Comparison of ENCODE assay signal across 21 mouse cellular contexts in the genomic region with DNA sequence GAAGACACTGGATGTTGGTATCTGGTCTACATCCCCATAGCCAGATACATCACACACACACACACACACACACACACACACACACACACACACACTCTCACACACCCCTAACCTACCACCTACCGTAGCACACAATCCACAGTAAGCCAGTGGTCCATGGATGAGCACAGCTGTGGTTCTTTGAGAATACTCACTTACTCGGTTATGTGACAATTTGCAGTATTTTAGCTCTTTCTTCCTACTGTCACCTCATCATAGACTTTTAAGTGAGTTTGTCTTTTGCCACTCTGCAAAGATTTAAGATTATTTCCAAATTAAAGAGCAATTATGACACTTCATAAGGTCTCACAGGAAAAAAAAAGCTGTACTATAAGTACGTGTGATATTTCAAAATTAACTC. TPM values are rescaled to one million over a fixed set of nuclear protein-coding genes. Genes with fewer than 3 reads are reported as not detected.
"Had no signal": no experiment of that assay in that cellular context is flagged by ENCODE, and none has a peak within 500 bp of the region (broad histone marks: within the 10 kb centered on the region; RNA-seq: fewer than 3 reads in every experiment).

No protein-coding gene starts in this region.

- H3K9ac ChIP-seq: forebrain, postnatal 0 days; heart, embryonic 13.5 days; heart, embryonic 15.5 days; hindbrain, embryonic 13.5 days; hindbrain, embryonic 15.5 days; kidney, embryonic 15.5 days; limb, embryonic 13.5 days; limb, embryonic 15.5 days had no signal

- H3K4me3 ChIP-seq: heart, embryonic 10.5 days; heart, embryonic 13.5 days; heart, embryonic 15.5 days; hindbrain, embryonic 13.5 days; hindbrain, embryonic 15.5 days; kidney, embryonic 15.5 days; limb, embryonic 13.5 days; limb, embryonic 15.5 days had no signal

- ATAC-seq: forebrain, postnatal 0 days; hindbrain, postnatal 0 days; intestine, embryonic 16.5 days had no signal

- DNase-seq: forebrain, postnatal 0 days; gastrocnemius, postnatal 14 days; gastrocnemius, postnatal 36 days; heart, postnatal 14 days; heart, postnatal 36 days; kidney, adult 11 months; kidney, adult 9 months; layer of hippocampus, adult 9-11 months; layer of hippocampus, postnatal 36 days; left cerebral cortex, postnatal 4 days had no signal

- H3K36me3 ChIP-seq: heart, embryonic 10.5 days; heart, embryonic 13.5 days; heart, embryonic 15.5 days; hindbrain, embryonic 13.5 days; hindbrain, embryonic 15.5 days; kidney, embryonic 15.5 days; limb, embryonic 13.5 days; limb, embryonic 15.5 days had no signal

- H3K27ac ChIP-seq: heart, embryonic 10.5 days; heart, embryonic 13.5 days; heart, embryonic 15.5 days; hindbrain, embryonic 13.5 days; hindbrain, embryonic 15.5 days; hindbrain, postnatal 0 days; kidney, embryonic 15.5 days; kidney, postnatal 0 days; limb, embryonic 13.5 days; limb, embryonic 15.5 days had no signal

- H3K4me1 ChIP-seq: heart, embryonic 10.5 days; heart, embryonic 13.5 days; heart, embryonic 15.5 days; hindbrain, embryonic 13.5 days; hindbrain, embryonic 15.5 days; kidney, embryonic 15.5 days; limb, embryonic 13.5 days; limb, embryonic 15.5 days had no signal

- H3K4me2 ChIP-seq: heart, embryonic 13.5 days; heart, embryonic 15.5 days; hindbrain, embryonic 13.5 days; hindbrain, embryonic 15.5 days; kidney, embryonic 15.5 days; limb, embryonic 13.5 days; limb, embryonic 15.5 days had no signal

- H3K27me3 ChIP-seq: heart, embryonic 13.5 days; heart, embryonic 15.5 days; hindbrain, embryonic 13.5 days; hindbrain, embryonic 15.5 days; kidney, embryonic 15.5 days; limb, embryonic 13.5 days; limb, embryonic 15.5 days had no signal

- H3K9me3 ChIP-seq: heart, embryonic 10.5 days; heart, embryonic 13.5 days; heart, embryonic 15.5 days; hindbrain, embryonic 13.5 days; hindbrain, embryonic 15.5 days; kidney, embryonic 15.5 days; limb, embryonic 13.5 days; limb, embryonic 15.5 days had no signal

RNA-seq across cellular contexts. Expression of a gene that starts 16.5 kb away (rescaled TPM):
- total RNA-seq: hindbrain, postnatal 0 days had no signal
